16 mouse cellular contexts compared by ENCODE assay signal in genomic region chr12:54644947-54645346, GRCm38 (mm10). TPM values are rescaled to one million over a fixed set of nuclear protein-coding genes. Genes with fewer than 3 reads are reported as not detected.
A peak's percentile ranks its signal among the peaks of the same experiment; 100 is the strongest.
DNase-seq lines count a peak whose midpoint lies in the region; ATAC-seq and TF ChIP-seq lines count a peak whose summit lies in the region.
"Had no signal": no experiment of that assay in that cellular context is flagged by ENCODE, and none has a peak within 500 bp of the region (broad histone marks: within the 10 kb centered on the region; RNA-seq: fewer than 3 reads in every experiment).

No protein-coding gene starts in this region.

- H3K9me3 ChIP-seq in kidney, postnatal 0 days (replicated peaks; ENCODE audit: low read length) = no peaks in the 10 kb centered on the region
- no peaks in the 10 kb centered on the region for H3K9me3 ChIP-seq in kidney, embryonic 14.5 days (ENCODE audit: control insufficient read depth, low read length)
- H3K9me3 ChIP-seq: heart, embryonic 10.5 days; megakaryocyte, embryonic 14.5 days had no signal

- no peak for ATAC-seq in kidney, postnatal 0 days (replicated peaks; ENCODE audit: low FRiP score, low read depth)
- ATAC-seq in kidney, embryonic 14.5 days (ENCODE audit: low FRiP score, low TSS enrichment) = no peak
- ATAC-seq in cerebellum, adult (ENCODE audit: insufficient number of reproducible peaks, low FRiP score, low TSS enrichment) = no peak
- ATAC-seq: inflammation-experienced regulatory T-cells, adult 6 months had no signal

- H3K9ac ChIP-seq in kidney, postnatal 0 days (ENCODE audit: low read depth, low read length) = no peak overlapping the region
- H3K9ac ChIP-seq in kidney, embryonic 14.5 days (ENCODE audit: low read depth, low read length) = no peak overlapping the region

- H3K36me3 ChIP-seq in kidney, postnatal 0 days (ENCODE audit: insufficient read depth, low read length) = 0 out of 2 replicates have a peak, but pooled peaks cover 3% of the 10 kb centered on the region
- peaks cover 2% of the 10 kb centered on the region for H3K36me3 ChIP-seq in kidney, embryonic 14.5 days (ENCODE audit: control insufficient read depth, insufficient read depth, low read length)
- H3K36me3 ChIP-seq in testis, adult 2 months (ENCODE audit: control insufficient read depth, insufficient read depth, low read length) = no peaks in the 10 kb centered on the region
- no peaks in the 10 kb centered on the region for H3K36me3 ChIP-seq in splenic B cell, adult 2 months (ENCODE audit: control insufficient read depth, insufficient read depth, low read length, poor library complexity, severe bottlenecking)

- no peaks in the 10 kb centered on the region for H3K4me1 ChIP-seq in kidney, postnatal 0 days (replicated peaks; ENCODE audit: insufficient read depth, low read length)
- H3K4me1 ChIP-seq in kidney, embryonic 14.5 days (ENCODE audit: control insufficient read depth, insufficient read depth, low read length) = 0 out of 2 replicates have a peak, but pooled peaks cover 2% of the 10 kb centered on the region
- H3K4me1 ChIP-seq in testis, adult 2 months (ENCODE audit: control insufficient read depth, insufficient read depth, low read length) = no peaks in the 10 kb centered on the region
- H3K4me1 ChIP-seq: heart, embryonic 10.5 days had no signal

- no peak overlapping the region for H3K27ac ChIP-seq in kidney, postnatal 0 days
- H3K27ac ChIP-seq in kidney, embryonic 14.5 days (ENCODE audit: low read depth, low read length) = no peak overlapping the region
- H3K27ac ChIP-seq in testis, adult 2 months (ENCODE audit: control insufficient read depth, insufficient read depth, low read depth, low read length) = no peak overlapping the region
- H3K27ac ChIP-seq: heart, embryonic 10.5 days had no signal

- no peak overlapping the region for H3K4me3 ChIP-seq in kidney, postnatal 0 days (replicated peaks; ENCODE audit: low read depth, low read length)
- H3K4me3 ChIP-seq in kidney, embryonic 14.5 days (ENCODE audit: low read length) = no peak overlapping the region
- no peak overlapping the region for H3K4me3 ChIP-seq in testis, adult 2 months (ENCODE audit: control insufficient read depth, low read depth, low read length)
- H3K4me3 ChIP-seq: heart, embryonic 10.5 days; megakaryocyte, embryonic 14.5 days had no signal

- H3K4me2 ChIP-seq in kidney, postnatal 0 days (ENCODE audit: low read length) = no peak overlapping the region
- H3K4me2 ChIP-seq in kidney, embryonic 14.5 days (replicated peaks; ENCODE audit: low read depth, low read length) = no peak overlapping the region

- no peak for DNase-seq in kidney, postnatal 0 days (ENCODE audit: low spot score)
- no peak for DNase-seq in testis, postnatal 14 days (ENCODE audit: low spot score)
- DNase-seq in R1 (ENCODE audit: low read depth, low spot score) = peak; percentile 58
- DNase-seq in splenic B cell, adult 2 months (ENCODE audit: low read depth, low spot score) = peak; percentile 43
- no peak for DNase-seq in gastrocnemius, adult 8-10 months (ENCODE audit: low spot score in 2 of 2)
- DNase-seq: cerebellum, postnatal 25 days; kidney, postnatal 10 days; layer of hippocampus, adult 9-11 months; left cerebral cortex, postnatal 4 days; thymus, postnatal 14 days had no signal

- peak; percentile 43 for TF ChIP-seq CTCF in kidney, postnatal 0 days (IDR thresholded peaks at IDR 0.05; ENCODE audit: low read depth)
- peak; percentile 58; the same call in 1 of the 2 replicates for TF ChIP-seq CTCF in testis, adult 2 months (IDR thresholded peaks at IDR 0.05; ENCODE audit: control insufficient read depth, insufficient read depth, insufficient replicate concordance, low read depth, low read length)

- H3K27me3 ChIP-seq in kidney, postnatal 0 days (ENCODE audit: insufficient read depth, low read length) = no peaks in the 10 kb centered on the region
- H3K27me3 ChIP-seq in kidney, embryonic 14.5 days (ENCODE audit: control insufficient read depth, insufficient read depth, low read length) = no peaks in the 10 kb centered on the region
- no peaks in the 10 kb centered on the region for H3K27me3 ChIP-seq in testis, adult 2 months (ENCODE audit: control insufficient read depth, insufficient read depth, low read length)
- no peaks in the 10 kb centered on the region for H3K27me3 ChIP-seq in splenic B cell, adult 2 months (ENCODE audit: control insufficient read depth, insufficient read depth, low read length, poor library complexity, severe bottlenecking)
- H3K27me3 ChIP-seq: megakaryocyte, embryonic 14.5 days had no signal

- TF ChIP-seq POLR2A in testis, adult 2 months (IDR thresholded peaks at IDR 0.05; ENCODE audit: control insufficient read depth, low read depth, low read length) = no peak

- WGBS in kidney, postnatal 0 days = 72% methylated on average over 2 of the region's 2 CpGs
- WGBS in kidney, embryonic 14.5 days = 83% methylated on average over 2 of the region's 2 CpGs

RNA-seq across cellular contexts. Expression of gene Sptssa, which starts 11.4 kb away (rescaled TPM):
- polyA plus RNA-seq in kidney, postnatal 0 days (2015; fragmentation: Nextera tagmentation; extraction: Ambion mirVana) = 232 and 235 TPM in 2 replicates
- polyA plus RNA-seq in kidney, embryonic 14.5 days (2014; fragmentation: Nextera tagmentation; extraction: Ambion mirVana) = 224 and 255 TPM in 2 replicates
- polyA plus RNA-seq in testis, adult 2 months (2012; rRNA removed) = 24.0 and 25.1 TPM in 2 replicates
- total RNA-seq in gastrocnemius, adult 8-10 months (2022) = 10 to 100 TPM; 16.3 to 23.9 (median 19.2) TPM

RNA-seq across cellular contexts. Expression of gene Eapp, which starts 50.8 kb away (rescaled TPM):
- 77.4 and 85.6 TPM in 2 replicates for polyA plus RNA-seq in kidney, postnatal 0 days (2015; fragmentation: Nextera tagmentation; extraction: Ambion mirVana)
- polyA plus RNA-seq in kidney, embryonic 14.5 days (2014; fragmentation: Nextera tagmentation; extraction: Ambion mirVana) = 59.9 and 80.3 TPM in 2 replicates
- polyA plus RNA-seq in testis, adult 2 months (2012; rRNA removed) = 29.2 and 40.3 TPM in 2 replicates
- total RNA-seq in gastrocnemius, adult 8-10 months (2022) = 10 to 100 TPM; 15.1 to 24.6 (median 15.1) TPM

Comparison
In these comparisons a context has a peak if more than half of its experiments do, and no peak if none do; other contexts are left out.
1. DNase-seq: peak in R1 (single experiment) and splenic B cell, adult 2 months (single experiment); none in kidney, postnatal 0 days (single experiment), testis, postnatal 14 days (single experiment) and gastrocnemius, adult 8-10 months (0 of 2).